Mouse (Mus musculus): ENCODE measurements around the gene Gramd1b. TPM values are rescaled to one million over a fixed set of nuclear protein-coding genes. Genes with fewer than 3 reads are reported as not detected.

The Gramd1b gene
- polyA plus RNA-seq, 1 experiment from 2014 or later: 5.7 TPM

Other genes with a start within 250 kb of the Gramd1b start
- gene Gm21915, start 139.2 kb upstream of the Gramd1b start, polyA plus RNA-seq (2015; fragmentation: Nextera tagmentation; extraction: Ambion mirVana): not detected in 2 replicates
- gene Clmp, start 154.6 kb upstream of the Gramd1b start, polyA plus RNA-seq (2015; fragmentation: Nextera tagmentation; extraction: Ambion mirVana): 37.9 and 41.4 TPM in 2 replicates